In the genomic region with DNA sequence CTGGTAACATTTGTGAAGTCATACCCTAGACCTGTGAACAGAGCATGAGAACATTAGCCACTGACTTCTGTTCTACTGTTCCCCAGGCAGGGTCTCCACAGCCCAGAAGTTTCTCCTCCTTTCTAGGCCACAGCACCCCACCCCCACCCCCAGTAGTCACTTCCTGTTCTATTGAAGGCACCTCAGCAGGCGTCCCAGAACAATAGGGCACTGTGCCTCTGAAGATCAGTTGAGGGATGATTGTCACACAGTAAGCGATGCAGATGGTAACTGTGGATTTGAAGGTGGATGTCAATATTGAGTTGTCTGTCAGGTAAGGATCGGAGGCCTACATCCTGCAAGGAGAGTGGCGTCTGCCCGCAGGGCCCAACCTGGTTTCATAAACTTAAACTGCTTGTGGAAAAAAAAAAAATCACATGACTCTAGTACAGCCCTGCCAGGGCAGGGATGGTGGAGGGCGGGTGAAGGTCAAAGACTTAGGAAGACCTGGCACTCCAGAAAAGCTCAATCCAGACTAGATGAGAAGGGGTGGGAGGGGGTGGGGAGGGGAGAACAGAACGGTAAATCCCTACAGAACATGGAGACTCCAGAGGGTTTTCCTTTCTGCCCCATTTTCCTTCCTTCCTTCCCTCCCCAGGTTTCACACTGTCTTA, we compare ENCODE assay signal across 25 mouse cellular contexts.
A peak's percentile ranks its signal among the peaks of the same experiment; 100 is the strongest.
DNase-seq lines count a peak whose midpoint lies in the region; ATAC-seq lines count a peak whose summit lies in the region.
"Had no signal": no experiment of that assay in that cellular context is flagged by ENCODE, and none has a peak within 500 bp of the region (broad histone marks: within the 10 kb centered on the region; RNA-seq: fewer than 3 reads in every experiment).

No protein-coding gene starts in this region.

- DNase-seq in CD4-positive helper T cell, adult 2 months (ENCODE audit: low read depth, low spot score): peak; percentile 48
- peak; percentile 96 for DNase-seq in ES-CJ7 (ENCODE audit: low read depth, low spot score)
- DNase-seq in induced T-regulatory cell, adult 2 months (ENCODE audit: low read depth): peak; percentile 51
- DNase-seq in thymus, postnatal 0 days (ENCODE audit: low spot score): peak; percentile 86
- DNase-seq in forebrain, embryonic 14.5 days (ENCODE audit: low spot score): no peak
- DNase-seq in testis, postnatal 10 days (ENCODE audit: low spot score): no peak
- no peak for DNase-seq in hindbrain, embryonic 11.5 days (ENCODE audit: low spot score)
- DNase-seq in natural killer cell, adult 2 months (ENCODE audit: low spot score in 2 of 2): no peak
- DNase-seq: adrenal gland, adult 8-10 months; B cell, adult 2 months; cerebellum, adult 9-10 months; gastrocnemius, postnatal 25 days; liver, embryonic 13.5 days; lung, embryonic 14.5 days; right cerebral cortex, postnatal 4 days had no signal

- no peaks in the 10 kb centered on the region for H3K27me3 ChIP-seq in forebrain, embryonic 14.5 days (replicated peaks; ENCODE audit: control insufficient read depth, insufficient read depth, low read length)
- no peaks in the 10 kb centered on the region for H3K27me3 ChIP-seq in hindbrain, embryonic 11.5 days (ENCODE audit: control insufficient read depth, insufficient read depth, low read length)
- H3K27me3 ChIP-seq: embryonic facial prominence, embryonic 12.5 days; kidney, embryonic 15.5 days; limb, embryonic 13.5 days; liver, embryonic 13.5 days; midbrain, embryonic 13.5 days; neural tube, embryonic 15.5 days had no signal

- no peaks in the 10 kb centered on the region for H3K36me3 ChIP-seq in forebrain, embryonic 14.5 days (ENCODE audit: control insufficient read depth, insufficient read depth, low read length)
- no peaks in the 10 kb centered on the region for H3K36me3 ChIP-seq in hindbrain, embryonic 11.5 days (ENCODE audit: control insufficient read depth, insufficient read depth, low read length)
- H3K36me3 ChIP-seq: embryonic facial prominence, embryonic 12.5 days; heart, embryonic 10.5 days; hindbrain, embryonic 10.5 days; kidney, embryonic 15.5 days; limb, embryonic 13.5 days; liver, embryonic 13.5 days; midbrain, embryonic 13.5 days; neural tube, embryonic 15.5 days had no signal

- H3K4me1 ChIP-seq in forebrain, embryonic 14.5 days (ENCODE audit: control insufficient read depth, insufficient read depth, low read length): no peaks in the 10 kb centered on the region
- H3K4me1 ChIP-seq in hindbrain, embryonic 11.5 days (replicated peaks; ENCODE audit: control insufficient read depth, insufficient read depth, low read length): no peaks in the 10 kb centered on the region
- H3K4me1 ChIP-seq: forebrain, embryonic 13.5 days; liver, embryonic 13.5 days; midbrain, embryonic 13.5 days; neural tube, embryonic 15.5 days had no signal

- H3K4me3 ChIP-seq in forebrain, embryonic 14.5 days (ENCODE audit: low read depth, low read length): no peak overlapping the region
- H3K4me3 ChIP-seq in hindbrain, embryonic 11.5 days (ENCODE audit: low read depth, low read length): no peak overlapping the region
- H3K4me3 ChIP-seq: embryonic facial prominence, embryonic 12.5 days; erythroblast, embryonic 14.5 days; forebrain, embryonic 13.5 days; heart, embryonic 10.5 days; hindbrain, embryonic 10.5 days; kidney, embryonic 15.5 days; limb, embryonic 13.5 days; liver, embryonic 13.5 days; midbrain, embryonic 13.5 days; neural tube, embryonic 15.5 days had no signal

- 84% methylated on average over 7 of the region's 7 CpGs for WGBS in forebrain, embryonic 14.5 days
- WGBS in hindbrain, embryonic 11.5 days: 75% methylated on average over 7 of the region's 7 CpGs

- no peak for ATAC-seq in forebrain, embryonic 14.5 days
- no peak for ATAC-seq in hindbrain, embryonic 11.5 days (ENCODE audit: low FRiP score)
- ATAC-seq: forebrain, embryonic 13.5 days; midbrain, embryonic 13.5 days had no signal

- H3K4me2 ChIP-seq in forebrain, embryonic 14.5 days (ENCODE audit: low read length): no peak overlapping the region
- no peak overlapping the region for H3K4me2 ChIP-seq in hindbrain, embryonic 11.5 days (replicated peaks; ENCODE audit: low read depth, low read length)
- H3K4me2 ChIP-seq: embryonic facial prominence, embryonic 12.5 days; forebrain, embryonic 13.5 days; kidney, embryonic 15.5 days; limb, embryonic 13.5 days; liver, embryonic 13.5 days; lung, embryonic 14.5 days; midbrain, embryonic 13.5 days; neural tube, embryonic 15.5 days had no signal

- no peaks in the 10 kb centered on the region for H3K9me3 ChIP-seq in forebrain, embryonic 14.5 days (replicated peaks; ENCODE audit: control insufficient read depth, low read length)
- H3K9me3 ChIP-seq in hindbrain, embryonic 11.5 days (ENCODE audit: control insufficient read depth, low read length): no peaks in the 10 kb centered on the region
- H3K9me3 ChIP-seq: forebrain, embryonic 13.5 days; heart, embryonic 10.5 days; hindbrain, embryonic 10.5 days; kidney, embryonic 15.5 days; liver, embryonic 13.5 days; neural tube, embryonic 15.5 days had no signal

- no peak overlapping the region for H3K9ac ChIP-seq in forebrain, embryonic 14.5 days (ENCODE audit: low read length)
- H3K9ac ChIP-seq in hindbrain, embryonic 11.5 days (ENCODE audit: low read depth, low read length): no peak overlapping the region
- H3K9ac ChIP-seq: embryonic facial prominence, embryonic 12.5 days; forebrain, embryonic 13.5 days; kidney, embryonic 15.5 days; limb, embryonic 13.5 days; liver, embryonic 13.5 days; lung, embryonic 14.5 days; midbrain, embryonic 13.5 days; neural tube, embryonic 15.5 days had no signal

- no peak overlapping the region for H3K27ac ChIP-seq in forebrain, embryonic 14.5 days (ENCODE audit: low read depth, low read length)
- H3K27ac ChIP-seq in hindbrain, embryonic 11.5 days (ENCODE audit: low read depth, low read length): no peak overlapping the region
- H3K27ac ChIP-seq: embryonic facial prominence, embryonic 12.5 days; forebrain, embryonic 13.5 days; heart, embryonic 10.5 days; hindbrain, embryonic 10.5 days; kidney, embryonic 15.5 days; limb, embryonic 13.5 days; liver, embryonic 13.5 days; macrophage; midbrain, embryonic 13.5 days; neural tube, embryonic 15.5 days had no signal

Comparison
In these comparisons a context has a peak if more than half of its experiments do, and no peak if none do; other contexts are left out.
1. DNase-seq: peak in CD4-positive helper T cell, adult 2 months (single experiment), ES-CJ7 (single experiment), induced T-regulatory cell, adult 2 months (single experiment) and thymus, postnatal 0 days (single experiment); none in forebrain, embryonic 14.5 days (single experiment), testis, postnatal 10 days (single experiment), hindbrain, embryonic 11.5 days (single experiment) and natural killer cell, adult 2 months (0 of 2).